Mouse (Mus musculus) granulocyte monocyte progenitor cell, adult 5-6 weeks (primary cell): ENCODE measurements at regions not wholly inside any gene's neighbourhood (a gene's known extent, or its start where the extent isn't known, plus 50 kb on each side); places are given as distances from the start of the nearest gene placed in this dataset.

Experiments used
- ATAC-seq: replicated peaks from 2 replicates; pipeline ENCODE4 v1.8.0; 2016; ENCODE audit warnings: mild to moderate bottlenecking, moderate TSS enrichment, inconsistent platforms; ENCODE audit not compliant: poor library complexity, severe bottlenecking

- ATAC-seq = no peak
Observed at GRCm38 (mm10) chr3:52530406-52530970, 262.4 kb downstream of the Foxo1 start.

DNA sequence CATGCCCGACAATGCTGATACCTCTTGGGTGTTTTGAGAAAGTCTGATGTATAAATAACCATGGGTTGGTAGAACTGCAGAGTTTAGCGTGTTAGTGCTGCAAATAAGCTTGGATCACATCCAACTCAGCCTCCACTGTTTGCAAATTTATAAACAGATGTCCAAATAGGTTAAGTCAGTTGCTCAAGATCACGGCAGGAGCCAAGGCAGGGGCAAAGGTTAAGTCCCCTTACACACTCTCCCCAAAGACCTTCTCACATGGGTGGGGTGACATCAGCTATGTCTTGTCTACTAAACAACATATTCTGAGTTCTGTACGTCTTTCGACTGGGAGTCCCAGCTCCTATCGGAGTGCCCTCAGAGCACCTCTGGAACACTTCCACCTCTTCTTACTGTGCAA is 261.0 kb downstream of the Foxo1 start:
- no peak for ATAC-seq

GRCm38 (mm10) chr3:52528521-52528920 is 260.4 kb downstream of the Foxo1 start:
- no peak for ATAC-seq

- no peak for ATAC-seq
Observed at GRCm38 (mm10) chr3:52527781-52528180, 259.6 kb downstream of the Foxo1 start.

DNA sequence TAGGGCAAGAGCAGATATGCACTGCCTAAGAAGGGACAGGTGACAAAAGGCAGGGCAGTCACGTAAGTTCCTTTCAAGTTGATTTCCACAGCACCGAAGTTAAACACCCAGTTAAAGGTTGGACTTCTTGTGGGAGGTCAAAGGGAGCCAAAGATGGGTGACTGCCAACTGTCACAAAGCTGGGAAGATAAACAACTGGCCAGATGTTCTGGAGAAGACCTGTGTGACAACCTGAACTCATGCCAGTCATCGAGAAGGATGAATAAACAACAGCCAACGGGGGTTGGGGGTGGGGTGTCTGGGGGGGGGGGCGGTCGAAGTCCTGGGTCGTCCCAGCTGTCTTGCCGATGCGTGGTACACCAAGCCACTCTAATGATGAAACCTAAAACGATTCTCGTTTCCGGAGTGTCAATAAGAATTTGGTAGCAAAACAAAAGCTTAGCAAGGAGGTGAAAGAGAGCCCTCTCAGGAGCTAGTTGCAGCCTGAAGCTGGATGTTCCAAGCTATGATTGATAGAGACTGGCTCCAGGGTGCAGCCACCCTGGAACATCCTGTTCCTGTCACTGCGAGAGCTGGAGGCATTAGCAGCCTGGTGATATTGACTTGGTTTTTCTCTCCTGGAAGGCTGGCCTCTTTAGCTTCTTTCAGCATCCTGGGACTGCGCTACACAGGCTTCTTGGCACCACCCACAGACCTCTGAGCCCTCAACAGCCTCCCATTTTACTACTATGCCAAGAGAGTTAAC is 259.0 kb downstream of the Foxo1 start:
- ATAC-seq = no peak

GRCm38 (mm10) chr3:52522886-52523285 is 254.8 kb downstream of the Foxo1 start:
- no peak for ATAC-seq

- no peak for ATAC-seq
Observed at GRCm38 (mm10) chr3:52520609-52520947, 252.4 kb downstream of the Foxo1 start.

DNA sequence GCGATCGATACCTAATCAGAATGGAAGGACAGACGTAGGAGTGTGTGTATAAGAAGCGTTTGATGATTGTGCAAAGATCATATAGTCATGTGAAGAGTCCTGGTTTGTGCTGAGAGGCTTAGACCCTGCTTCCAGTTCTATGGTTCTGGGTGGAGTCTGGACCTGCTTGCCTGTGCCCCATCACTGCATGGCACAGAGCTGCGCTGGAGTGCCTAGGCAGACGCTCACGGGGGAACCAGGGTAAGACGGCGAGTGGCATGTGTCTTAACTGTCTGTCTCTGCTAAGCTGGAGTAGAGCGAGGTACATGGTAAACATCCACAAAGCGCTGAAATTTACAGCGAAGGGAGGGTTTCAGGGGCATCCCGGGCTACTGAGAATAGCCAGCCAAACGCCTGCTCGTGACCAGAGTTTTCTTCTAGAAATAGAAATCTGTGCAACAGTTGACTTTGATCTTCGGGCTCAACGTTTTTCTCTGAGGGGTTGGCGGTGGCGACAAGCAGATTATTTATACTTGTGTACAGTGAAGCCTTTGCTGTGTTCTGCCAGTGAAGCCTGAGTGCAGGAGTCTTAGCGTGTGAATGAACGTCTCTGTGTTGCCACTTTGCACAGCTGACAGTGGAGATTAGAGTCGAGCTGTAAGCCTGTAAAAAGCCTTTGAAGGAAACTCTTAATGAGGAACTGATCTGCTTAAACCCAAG is 251.9 kb downstream of the Foxo1 start:
- ATAC-seq = no peak

DNA sequence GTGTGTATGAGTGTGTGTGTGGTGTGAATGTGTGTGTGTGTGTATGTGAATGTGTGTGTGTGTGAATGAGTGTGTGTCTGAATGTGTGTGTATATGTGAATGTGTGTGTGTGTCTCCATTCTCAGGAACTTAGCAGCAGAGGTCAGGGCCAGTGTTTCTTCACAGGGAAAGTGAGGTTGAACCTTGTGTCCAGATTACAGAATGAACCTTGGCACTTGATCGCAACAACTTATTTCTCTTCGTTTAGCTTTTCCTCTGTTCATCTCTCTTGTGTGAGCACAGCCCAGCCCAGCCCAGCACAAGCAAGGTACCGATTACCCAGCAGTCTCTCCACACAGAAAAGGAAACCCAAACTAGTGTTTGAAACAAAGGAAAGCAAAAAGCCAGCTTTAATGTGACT is 249.7 kb downstream of the Foxo1 start:
- no peak for ATAC-seq

DNA sequence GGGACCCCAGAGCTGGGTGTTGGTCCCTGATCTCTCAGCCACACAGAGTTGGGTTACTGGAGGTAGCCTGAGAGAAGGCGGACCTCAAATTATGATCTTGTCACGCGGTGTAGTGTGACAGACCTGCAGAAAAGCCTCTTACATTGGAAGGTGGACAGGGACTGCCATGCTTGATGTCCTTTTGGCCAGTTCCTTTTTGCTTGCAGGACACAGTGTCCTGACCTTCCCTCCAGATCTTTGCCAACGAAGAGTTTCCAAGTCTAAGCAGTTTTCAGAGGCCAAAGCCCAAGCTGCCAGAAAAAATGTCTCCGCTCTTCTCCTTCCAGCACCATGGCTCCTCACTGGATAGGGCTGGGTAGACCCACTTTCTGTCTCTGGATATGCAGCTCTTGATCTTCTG is 248.6 kb downstream of the Foxo1 start:
- no peak for ATAC-seq

DNA sequence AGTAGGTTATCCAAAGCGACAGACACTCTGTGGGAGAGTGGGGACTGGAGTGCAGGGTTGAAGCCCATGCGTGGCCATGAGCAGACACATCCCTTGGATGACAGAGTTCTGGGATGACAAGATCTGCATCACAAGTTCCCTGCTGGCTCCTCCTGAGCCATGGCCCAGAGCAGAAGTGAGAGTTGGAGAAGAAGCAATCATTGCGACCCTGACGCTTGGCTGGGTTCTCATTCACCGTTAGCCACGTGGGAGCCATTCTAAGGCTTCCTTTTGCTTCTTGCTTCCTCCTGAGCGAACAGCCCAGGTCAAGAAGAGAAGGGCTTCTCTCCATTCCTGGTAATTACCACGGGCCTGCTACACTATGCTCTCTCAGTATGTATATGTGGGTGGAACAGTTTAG is 244.6 kb downstream of the Foxo1 start:
- ATAC-seq = no peak

- ATAC-seq = no peak
Observed at GRCm38 (mm10) chr3:52511549-52511948, 243.4 kb downstream of the Foxo1 start.

GRCm38 (mm10) chr3:52510831-52511230 is 242.7 kb downstream of the Foxo1 start:
- no peak for ATAC-seq

GRCm38 (mm10) chr3:52510088-52510765 is 242.1 kb downstream of the Foxo1 start:
- ATAC-seq = no peak

- no peak for ATAC-seq
Observed at GRCm38 (mm10) chr3:52503925-52504324, 235.8 kb downstream of the Foxo1 start.

GRCm38 (mm10) chr3:52502223-52502622 is 234.1 kb downstream of the Foxo1 start:
- ATAC-seq = 0 out of 2 replicates have a peak, but pooled peaks have one; percentile 10

DNA sequence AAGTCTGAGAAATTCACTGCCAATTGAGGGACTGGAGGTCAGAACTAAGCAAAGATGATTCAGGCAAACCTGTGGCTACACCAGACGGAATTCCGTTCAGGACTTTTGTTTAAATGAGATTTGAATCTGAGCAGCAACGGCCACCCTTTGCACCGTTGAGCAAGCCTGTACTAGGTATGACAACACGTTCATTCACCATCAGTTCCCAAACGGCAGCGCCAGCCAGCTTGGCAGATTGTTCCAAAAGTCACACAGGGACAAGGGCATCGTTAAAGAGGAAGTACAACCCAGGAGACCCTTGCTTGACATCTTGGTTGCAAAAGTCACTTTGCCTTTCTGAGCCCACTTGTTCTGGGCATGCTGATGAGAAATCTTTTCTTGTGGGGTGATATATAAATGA is 233.5 kb downstream of the Foxo1 start:
- peak; percentile 65 for ATAC-seq

- peak; percentile 24; the same call in 1 of the 2 replicates for ATAC-seq
Observed at GRCm38 (mm10) chr3:52500026-52500425, 231.9 kb downstream of the Foxo1 start.

DNA sequence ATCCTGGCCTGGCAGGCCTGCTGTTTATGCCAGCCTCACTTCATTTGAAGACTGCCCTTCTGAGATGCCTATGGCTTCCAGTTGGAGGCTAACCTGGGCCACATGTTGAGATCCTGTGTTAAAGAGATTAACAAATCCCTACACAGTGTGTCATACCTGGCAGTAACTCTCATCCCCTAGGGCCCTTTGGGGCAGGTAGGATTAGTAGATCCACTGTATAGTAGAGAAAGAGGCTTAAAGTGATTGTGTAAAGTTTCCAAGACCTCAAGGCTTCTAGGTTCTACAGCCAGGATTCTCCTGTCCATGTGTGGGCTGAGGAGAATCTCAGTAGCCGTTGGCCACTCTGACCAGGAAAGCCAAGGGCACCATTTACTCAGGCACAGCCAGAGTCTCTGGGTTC is 231.4 kb downstream of the Foxo1 start:
- ATAC-seq = no peak

GRCm38 (mm10) chr3:52498506-52499228 is 230.5 kb downstream of the Foxo1 start:
- ATAC-seq = peak; percentile 81
